Mouse (Mus musculus) kidney, postnatal 36 days (tissue): Measurements from ENCODE around the gene Snx18.
A peak's percentile ranks its signal among the peaks of the same experiment; 100 is the strongest.

ENCODE experiments used
- DNase-seq, 2 experiments: peaks; one replicate each; pipeline ENCODE4 v3.0.0; 2021 to 2022; ENCODE audit warnings: mixed read lengths in 2 of 2

Snx18 gene

DNA sequence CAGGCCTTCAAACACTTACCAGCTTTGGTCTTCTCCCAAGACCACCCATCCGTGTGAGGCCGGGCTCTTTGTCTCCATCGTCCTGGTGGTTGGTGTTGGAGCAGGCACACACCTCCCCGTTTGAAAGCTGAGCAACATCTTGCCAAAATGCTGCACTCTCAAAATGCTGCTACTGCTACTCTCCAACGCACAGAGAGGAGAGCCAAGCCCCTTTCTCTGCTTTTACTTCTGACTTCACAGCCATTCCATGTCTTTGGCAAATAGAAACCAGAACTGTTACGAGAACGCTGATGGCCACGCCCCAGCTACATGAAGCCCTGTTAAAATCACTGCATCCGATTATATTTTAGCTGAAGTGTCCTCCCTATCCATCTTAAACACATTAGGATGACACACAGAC is 58.7 kb downstream of the Snx18 start:
- DNase-seq: no peak

DNA sequence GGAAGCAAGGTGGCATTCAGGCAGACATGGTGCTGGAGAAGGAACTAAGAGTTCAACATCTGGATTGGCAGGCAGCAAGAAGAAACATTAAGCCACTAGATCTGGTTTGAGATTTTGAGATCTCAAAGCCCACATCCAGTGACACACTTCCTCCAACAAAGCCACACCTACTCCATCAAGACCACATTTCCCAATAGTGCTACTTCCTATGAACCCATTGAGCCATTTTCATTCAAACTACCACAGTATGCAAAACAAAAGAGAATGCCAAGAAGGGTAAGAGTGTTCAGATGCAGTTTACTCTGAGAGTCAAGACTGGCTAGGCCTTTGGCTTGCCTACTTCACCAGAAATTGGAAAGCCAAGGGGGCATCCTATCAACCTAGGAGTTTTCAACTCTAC is 61.8 kb downstream of the Snx18 start:
- no peak for DNase-seq

- DNase-seq: peak; percentile 14 to 30
Observed at GRCm38 (mm10) chr13:113555226-113555625, 63.1 kb downstream of the Snx18 start.

DNA sequence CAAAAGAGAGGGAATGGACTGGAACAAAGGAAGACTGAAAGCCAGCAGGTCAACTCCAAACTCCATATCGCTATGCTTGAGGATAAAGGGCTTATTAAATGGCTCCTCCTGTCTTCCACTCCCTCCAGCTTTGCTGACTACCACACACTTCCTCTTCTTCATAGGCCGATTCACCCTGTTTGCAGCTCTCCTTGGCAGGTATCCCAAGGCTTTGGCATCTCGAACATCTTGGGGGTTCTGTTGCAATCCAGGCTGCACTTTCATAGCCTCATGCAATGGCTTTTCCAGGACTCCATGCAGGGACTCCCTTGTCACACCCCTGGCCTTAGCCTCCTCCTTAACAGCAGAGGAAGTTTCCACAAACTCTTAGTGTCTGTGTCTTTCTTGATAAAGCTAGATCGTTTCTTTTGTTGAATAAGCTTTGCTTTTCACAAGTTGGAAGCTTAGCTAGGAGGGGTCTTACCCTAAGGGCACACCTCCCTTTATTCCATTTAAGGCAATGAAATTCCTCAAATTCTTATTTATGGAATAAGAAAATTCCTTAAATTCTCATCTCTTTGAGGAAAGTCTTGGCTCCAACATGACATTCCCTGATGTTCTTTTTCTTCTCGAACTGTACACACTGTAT is 64.6 kb downstream of the Snx18 start:
- DNase-seq: peak in 1 of 2 experiments; percentile 13

GRCm38 (mm10) chr13:113552341-113552740 is 66.0 kb downstream of the Snx18 start:
- DNase-seq: peak; percentile 21 to 59

DNA sequence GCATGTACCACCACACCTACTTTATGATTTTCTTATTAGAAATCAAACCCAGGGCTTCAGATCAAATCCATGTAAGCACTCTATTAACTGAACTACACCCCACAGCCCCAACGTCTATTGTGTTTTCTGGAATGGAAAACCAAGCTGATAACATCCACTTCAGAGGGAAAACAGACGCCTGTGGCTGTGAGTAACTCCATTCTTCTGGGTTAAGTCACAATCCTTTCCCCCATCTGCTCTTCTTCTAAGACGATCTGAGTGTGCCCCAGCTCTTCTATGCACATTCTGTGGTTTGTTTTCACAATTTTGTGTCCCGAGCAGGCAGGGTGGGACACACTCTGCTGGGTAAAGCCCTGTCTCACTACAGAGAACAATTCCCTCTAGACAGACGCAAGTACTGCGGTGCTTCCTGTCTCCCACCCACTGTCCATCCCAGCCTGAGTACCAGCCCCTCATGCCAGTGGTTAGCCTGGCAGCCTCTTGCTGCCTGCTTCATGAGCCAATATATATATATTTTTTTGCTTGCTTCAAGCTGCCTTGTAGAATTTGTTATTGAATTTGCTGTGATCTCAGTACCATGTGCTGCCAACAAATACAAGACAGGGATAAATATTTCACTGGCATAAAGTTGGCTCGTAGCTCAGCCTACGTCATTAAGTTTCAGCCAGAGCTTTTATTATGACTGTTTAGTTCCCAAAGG is 67.3 kb downstream of the Snx18 start:
- peak; percentile 26 to 37 for DNase-seq

GRCm38 (mm10) chr13:113549021-113549420 is 69.3 kb downstream of the Snx18 start:
- no peak for DNase-seq

DNA sequence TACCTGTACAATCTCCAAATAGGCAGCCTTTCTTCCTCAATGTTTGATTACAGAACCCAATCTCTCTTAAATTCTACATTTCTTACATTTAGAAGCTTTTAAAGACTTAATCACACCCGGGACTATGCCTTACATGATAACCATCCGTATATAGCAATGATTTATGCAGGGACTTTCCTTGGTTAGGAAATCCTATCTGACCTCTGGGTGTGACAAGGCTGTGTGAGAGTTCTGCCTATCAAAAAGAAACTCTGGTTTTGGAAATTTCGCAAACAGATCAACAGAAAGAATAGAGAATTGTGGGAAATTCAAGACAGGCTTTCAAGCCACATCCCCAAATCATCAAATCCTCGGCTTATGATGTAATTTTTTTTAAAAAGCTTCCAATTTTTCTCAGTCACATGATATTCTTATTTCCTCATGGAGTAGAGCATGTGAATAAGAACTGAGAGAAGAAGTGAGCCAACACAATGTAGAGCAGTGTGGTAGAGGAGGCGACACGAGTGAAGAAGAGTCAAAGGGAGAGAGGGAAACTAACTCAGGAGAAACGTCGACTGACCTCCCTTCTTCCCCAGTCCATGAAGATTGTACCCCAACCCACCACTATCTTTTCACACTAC is 70.4 kb downstream of the Snx18 start:
- no peak for DNase-seq

- DNase-seq: no peak
Observed at GRCm38 (mm10) chr13:113542374-113542773, 76.0 kb downstream of the Snx18 start.
